Mouse (Mus musculus) heart, postnatal 0 days (tissue): ENCODE results near the gene Traf3.

Source experiments
- CTCF ChIP-seq: IDR thresholded peaks from 2 replicates; pipeline ENCODE4 v1.5.1; 2016; ENCODE audit warnings: antibody characterized with exemption, control low read depth, low read depth
- EP300 ChIP-seq: IDR thresholded peaks from 2 replicates; pipeline ENCODE4 v1.6.1; 2016; ENCODE audit warnings: antibody characterized with exemption, low read depth

- TF ChIP-seq CTCF (no peak), EP300 (no peak)
Observed at GRCm38 (mm10) chr12:111120976-111121645, 45.1 kb upstream of the Traf3 start.
